Mouse (Mus musculus) large intestine, adult 2 months (tissue): ENCODE data around the gene Gns. TPM values are rescaled to one million over a fixed set of nuclear protein-coding genes. Genes with fewer than 3 reads are reported as not detected.

Experiments
- DNase-seq: peaks from one replicate; pipeline ENCODE4 v3.0.0-alpha.2; 2012; ENCODE audit warnings: low read depth, low spot score
- WGBS: fragments of 180-500 bp; shearing (Covaris S2); methylation state at CpG from one replicate; pipeline ENCODE4 v1.1.7; 2018; 5-methylcytosine and 5-hydroxymethylcytosine counted together
- polyA plus RNA-seq: library from polyadenylated mRNA; depleted of rRNA; stranded (reverse); fragments of >200 nt; gene quantifications from 2 replicates; pipeline ENCODE4 v1.2.3, GENCODE M21; 2012

The Gns gene
- polyA plus RNA-seq, 1 experiment: 36.3 TPM

DNA sequence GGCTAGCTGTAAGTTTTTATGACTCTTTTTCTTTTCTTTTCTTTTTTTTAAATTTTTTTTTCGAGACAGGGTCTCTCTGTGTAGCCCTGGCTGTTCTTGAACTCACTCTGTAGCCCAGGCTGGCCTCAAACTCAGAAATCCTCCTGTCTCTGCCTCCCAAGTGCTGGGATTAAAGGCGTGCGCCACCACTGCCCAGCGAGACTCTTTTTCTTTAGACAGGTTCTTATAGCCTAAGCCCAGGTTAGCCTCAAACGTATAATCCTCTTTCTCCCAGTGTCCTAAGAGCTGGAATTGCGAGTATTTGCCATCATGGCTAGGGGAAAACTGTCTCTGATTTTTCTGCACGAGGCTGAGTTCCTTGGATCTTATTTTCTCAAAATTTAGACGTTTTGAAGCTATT, 1.7 kb upstream of the Gns start:
- WGBS: 83% methylated on average over 8 of the region's 8 CpGs
- DNase-seq: no peak

DNA sequence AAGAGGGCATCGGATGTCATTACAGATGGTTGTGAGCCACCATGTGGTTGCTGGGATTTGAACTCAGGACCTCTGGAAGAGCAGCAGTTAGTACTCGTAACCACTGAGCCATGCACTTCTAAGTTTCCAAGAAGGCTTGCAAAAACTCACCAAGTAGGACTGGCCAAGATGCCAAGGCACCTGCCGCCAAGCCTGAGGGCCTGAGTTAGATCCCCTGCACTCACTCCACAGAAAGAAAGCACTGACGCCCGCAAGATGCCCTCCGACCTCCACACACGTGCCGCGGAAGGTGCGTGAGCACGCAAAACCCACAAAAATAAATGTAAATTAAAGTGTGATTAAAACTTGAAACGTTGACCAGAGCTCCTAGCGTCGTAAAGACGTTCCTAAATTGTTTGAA, 584 bp upstream of the Gns start:
- no peak for DNase-seq
- 24% methylated on average over 15 of the region's 15 CpGs for WGBS

DNA sequence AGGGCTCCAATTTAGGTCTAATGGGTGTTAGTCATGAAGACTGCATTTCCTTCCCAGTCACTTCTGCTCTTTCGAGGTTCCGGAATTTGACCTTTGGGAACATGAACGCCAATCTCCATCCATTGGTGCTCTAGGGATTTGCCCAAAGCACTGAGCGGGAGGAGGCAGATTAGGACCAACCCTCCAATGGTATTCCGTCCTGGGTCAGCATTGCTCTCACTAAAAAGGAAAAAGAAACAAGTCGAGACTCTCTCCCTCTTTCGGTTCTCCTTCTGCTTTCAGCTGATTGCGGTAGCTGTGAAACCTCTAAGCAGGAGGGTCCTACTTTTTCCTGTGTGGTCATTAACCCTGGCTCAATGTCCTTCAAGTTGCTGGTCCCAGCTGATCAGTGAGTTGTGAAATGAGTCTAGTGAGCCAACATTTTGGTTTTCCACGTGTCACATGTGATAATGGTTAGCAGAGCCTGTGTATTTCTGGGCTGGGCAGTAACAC, 937 bp downstream of the Gns start:
- no peak for DNase-seq
- WGBS: 10% methylated on average over 9 of the region's 9 CpGs

DNA sequence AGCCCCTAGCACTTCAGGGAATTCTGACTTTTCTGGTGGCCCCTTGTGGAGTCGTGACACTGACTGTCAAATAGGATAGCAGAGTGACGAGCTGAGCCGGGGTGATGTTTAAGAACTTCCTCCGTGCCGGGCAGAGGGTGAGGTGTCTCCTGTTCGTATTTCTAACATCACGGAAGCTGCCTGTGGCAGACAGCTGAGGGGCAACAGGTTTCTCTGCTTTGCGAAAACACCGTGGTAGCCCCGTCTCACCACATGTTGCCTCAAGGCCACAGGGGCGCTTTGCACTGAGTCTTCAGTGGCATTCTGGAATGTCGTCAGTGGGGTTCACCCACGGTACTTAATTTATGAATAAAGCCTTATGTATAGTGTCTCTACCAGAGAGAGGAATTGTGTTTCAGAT, 2.4 kb downstream of the Gns start:
- no peak for DNase-seq
- WGBS: 92% methylated on average over 13 of the region's 13 CpGs

DNA sequence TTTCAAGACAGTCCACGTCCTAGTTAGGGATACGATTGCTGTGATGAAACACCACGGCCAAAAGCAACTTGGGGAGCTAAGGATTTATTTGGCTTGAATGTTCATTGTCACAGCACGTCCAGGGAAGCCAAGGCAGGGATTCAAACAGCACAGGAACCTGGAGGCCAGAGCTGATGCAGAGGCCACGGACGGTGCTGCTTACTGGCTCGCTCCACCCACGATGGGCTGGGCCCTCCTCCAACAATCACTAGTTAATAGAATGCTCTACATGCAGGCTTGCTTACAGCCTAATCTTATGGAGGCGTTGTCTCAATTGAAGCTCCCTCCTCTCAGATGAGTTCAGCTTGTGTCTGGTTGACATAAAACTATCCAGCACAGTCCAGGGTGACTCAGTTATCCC, 2.9 kb downstream of the Gns start:
- WGBS: 84% methylated on average over 9 of the region's 9 CpGs
- no peak for DNase-seq

DNA sequence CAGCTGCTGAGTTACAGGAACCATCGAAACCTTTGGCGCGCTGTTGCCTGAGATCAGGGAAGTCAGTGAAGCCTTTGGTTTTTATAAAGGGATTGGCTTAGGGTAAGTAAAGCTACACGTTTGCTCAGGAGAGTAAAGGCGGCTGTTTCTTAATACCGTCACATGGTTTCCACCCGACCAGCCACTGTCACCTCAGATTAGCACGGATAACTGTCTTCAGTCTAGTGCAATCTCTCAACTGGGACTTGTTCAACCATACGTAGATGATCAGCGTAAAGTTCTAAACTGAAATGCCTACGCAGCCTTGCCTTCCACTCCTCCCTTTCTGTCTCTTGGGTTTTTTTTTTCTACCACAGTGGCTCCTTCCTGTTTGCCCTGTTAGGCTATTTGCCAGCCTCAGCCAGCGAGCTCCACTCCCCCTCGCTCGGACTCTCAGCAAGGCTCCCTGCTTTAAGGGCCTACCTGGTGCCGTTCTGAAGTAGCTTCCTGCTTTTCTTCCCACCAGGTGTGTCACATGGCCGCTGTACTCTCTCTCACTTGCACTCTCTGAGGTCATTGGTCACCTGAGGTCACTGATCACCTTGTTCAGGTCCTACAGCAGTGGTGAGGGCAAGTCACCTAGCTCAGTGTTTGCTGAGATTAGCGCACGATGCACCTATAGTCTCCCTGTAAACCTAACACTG, 4.0 kb downstream of the Gns start:
- no peak for DNase-seq
- 76% methylated on average over 18 of the region's 18 CpGs for WGBS

DNA sequence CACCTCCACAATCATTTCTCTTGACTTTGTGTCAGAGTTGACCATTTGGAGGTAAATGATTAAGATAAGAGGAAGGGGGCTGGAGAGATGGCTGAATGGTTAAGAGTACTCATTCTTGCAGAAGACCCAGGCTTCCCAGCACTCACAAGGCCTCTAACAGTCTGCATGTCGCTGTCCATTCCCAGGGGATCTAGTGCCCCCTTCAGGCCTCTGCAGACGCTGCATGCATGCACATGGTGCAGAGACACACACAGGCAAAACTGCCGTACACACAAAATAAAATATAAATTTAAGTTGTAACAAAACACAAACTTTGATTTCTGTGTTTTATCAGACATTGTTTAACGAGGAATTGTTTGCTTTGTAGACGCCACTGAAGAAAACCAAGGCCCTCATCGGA, 5.9 kb downstream of the Gns start:
- no peak for DNase-seq
- WGBS: 94% methylated on average over 6 of the region's 6 CpGs

DNA sequence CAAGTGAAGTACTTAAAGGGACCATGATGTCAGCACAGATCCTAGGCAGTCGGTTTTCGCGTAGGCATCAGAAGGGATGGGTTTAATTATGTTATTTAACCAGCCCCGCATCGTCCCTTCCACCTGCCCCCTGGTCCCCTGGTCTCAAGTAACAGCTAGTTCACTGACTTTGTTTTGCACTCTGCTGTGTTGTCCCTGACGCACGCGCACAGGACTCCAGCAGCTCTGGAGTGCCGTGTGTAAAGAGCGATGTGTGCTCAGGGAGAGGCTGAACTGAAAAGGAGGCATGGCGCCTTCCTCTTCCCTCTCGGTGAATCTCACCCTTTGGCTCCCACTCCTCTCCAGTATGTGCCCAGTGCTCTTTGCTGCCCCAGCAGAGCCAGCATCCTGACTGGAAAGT, 9.1 kb downstream of the Gns start:
- 83% methylated on average over 12 of the region's 12 CpGs for WGBS
- no peak for DNase-seq

DNA sequence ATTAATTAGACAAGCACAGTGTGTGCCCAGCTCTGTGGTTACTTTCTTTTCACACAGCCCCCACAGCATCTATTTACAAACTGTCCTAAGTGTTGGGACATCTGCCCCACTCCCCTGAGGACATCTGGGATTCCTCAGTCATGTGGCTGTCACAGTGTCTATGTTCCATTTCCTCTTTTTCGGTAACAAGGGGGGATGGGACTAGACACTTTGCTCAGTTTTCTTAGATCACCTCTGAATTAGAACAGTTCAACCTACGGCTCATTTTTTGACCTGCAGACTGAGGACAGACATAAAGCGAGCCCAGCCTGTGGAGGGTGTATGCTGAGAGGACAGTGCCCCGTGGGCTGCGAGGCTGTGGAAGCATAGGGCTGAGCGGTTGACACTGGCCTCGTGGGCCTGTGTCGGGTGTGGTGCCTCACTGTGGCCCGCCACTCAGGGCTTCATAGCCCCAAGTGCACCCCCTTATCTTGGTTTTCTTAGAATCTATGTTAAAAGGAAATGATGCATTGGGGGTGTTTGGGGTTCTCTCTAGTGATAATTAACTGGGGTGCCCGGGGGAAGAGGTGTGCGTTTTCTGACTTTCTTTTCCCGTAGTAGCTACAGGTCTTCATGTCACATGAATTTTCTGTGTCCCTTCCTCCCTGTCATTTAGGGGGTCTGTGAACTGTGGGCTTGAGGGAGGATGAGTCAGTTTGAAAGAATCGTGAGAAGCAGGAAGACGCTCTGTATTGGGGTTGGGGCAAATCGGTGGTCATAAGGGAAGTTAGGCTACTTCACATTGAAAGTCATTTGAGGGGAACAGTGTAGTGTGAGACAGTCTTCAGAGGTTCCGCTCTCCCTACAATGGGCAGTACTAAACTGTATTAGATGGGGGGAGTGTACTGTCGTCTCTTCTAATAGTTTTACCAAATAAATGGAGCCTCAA, 10.1 kb downstream of the Gns start:
- 81% methylated on average over 17 of the region's 17 CpGs for WGBS
- DNase-seq: no peak

DNA sequence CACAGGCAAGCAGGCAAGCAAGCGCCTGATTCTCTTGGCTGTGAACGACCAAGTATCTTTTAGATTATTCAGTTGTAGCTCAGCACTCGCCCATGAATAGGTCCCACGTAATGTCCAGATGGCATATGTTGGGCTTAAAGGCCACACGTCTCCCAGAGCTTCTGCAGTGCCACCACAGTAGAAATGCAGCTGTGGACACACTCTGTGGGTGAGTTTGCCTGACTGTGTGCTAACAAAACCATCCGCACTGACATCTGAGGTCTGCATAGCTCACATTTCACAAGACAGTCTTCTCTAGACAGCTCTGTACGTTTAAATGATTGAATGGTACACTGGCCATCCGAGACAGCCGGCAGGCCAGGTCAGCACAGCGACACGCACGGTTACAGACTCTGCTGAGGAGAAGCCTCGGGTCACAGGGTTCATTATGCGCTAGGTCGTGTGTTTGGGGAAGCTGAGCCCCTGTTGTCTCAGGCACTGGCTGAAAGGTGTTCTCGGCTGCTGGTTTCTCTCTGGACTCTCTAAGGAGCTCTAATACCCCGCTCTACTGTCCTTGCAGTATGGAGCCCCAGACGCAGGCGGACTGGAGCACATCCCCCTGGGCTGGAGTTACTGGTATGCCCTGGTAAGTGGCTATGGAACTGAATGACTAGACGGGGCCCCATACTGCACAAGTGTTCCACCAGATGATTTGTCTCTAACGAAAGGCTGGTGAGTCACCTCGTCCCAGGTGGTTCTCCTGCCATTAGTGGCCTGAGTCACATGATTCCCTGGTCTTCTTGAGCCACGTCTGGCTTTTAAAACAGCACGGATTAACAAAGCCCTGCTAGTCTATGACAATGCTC, 11.0 kb downstream of the Gns start:
- 78% methylated on average over 24 of the region's 24 CpGs for WGBS
- no peak for DNase-seq

DNA sequence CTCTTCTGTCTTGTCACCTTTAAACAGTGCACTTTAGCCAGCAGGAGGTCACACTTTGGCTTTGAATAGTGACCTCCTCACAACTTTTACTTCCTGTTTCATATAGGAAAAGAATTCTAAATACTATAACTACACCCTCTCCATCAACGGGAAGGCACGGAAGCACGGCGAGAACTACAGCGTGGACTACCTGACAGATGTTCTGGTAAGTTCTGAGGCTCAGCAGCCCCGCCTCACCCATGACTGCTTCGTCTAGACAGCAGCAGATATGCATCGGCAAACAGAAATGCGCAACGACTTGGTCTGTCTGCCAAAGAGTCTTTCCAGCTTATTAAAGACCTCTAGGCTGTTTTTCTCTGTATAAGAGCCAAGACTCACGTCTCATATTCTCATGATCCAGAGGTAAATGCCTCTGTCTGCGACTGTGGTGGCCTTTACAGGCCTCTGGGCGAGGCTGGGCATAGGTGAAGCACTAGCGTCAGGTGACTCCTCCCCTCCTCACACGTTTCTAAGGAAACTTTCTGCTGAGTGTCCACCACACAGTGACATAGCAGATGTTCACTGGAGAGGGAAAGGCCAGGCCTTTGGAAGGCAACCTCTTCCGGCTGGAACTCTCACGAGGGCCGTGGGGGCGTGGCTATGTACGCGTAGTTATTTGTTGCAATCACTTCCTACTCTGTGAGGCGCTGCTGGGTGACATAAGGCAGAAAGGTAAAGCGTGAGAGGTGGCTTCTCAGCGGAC, 11.8 kb downstream of the Gns start:
- 42% methylated on average over 24 of the region's 24 CpGs for WGBS
- peak; percentile 73 for DNase-seq

DNA sequence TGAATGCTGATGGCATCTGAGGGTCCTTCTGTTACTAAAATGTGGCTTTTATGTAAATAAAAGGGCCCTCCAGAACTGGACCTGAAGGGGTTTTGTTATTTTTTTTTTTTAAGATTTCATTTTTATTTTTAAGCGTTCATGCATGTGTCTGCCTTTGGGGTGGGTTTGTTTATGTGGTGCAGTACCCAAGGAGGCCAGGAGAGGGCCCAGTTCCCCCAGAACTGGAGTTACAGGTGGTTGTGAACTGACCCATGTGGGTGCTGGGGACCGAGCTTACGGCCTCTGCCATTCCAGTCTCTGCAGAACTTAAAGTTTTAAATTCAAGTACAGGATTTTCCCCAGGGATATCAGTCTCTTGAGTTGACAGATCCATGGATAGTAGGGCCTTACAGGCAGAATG, 14.5 kb downstream of the Gns start:
- over 99% methylated on average over 3 of the region's 3 CpGs for WGBS
- no peak for DNase-seq

DNA sequence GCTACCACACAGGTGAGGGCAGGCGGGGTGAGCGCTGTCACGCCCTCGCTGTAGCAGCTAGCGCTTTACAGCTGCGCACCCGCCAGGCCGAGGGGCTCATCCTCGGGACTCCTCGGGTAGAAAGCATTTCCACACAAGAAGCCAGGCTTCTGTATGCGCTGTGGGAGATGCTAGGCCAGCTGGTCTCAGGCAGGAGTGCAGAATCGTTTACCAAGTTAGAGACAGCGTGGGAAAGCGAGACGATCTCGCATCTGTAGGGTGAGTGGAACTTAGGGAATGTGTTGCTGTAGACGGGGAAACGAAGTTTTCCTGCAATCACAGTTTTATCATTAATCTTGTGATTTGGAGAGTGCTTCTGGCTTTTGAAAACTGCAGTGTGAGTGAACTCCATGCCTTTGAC, 16.4 kb downstream of the Gns start:
- DNase-seq: no peak
- 92% methylated on average over 18 of the region's 18 CpGs for WGBS

DNA sequence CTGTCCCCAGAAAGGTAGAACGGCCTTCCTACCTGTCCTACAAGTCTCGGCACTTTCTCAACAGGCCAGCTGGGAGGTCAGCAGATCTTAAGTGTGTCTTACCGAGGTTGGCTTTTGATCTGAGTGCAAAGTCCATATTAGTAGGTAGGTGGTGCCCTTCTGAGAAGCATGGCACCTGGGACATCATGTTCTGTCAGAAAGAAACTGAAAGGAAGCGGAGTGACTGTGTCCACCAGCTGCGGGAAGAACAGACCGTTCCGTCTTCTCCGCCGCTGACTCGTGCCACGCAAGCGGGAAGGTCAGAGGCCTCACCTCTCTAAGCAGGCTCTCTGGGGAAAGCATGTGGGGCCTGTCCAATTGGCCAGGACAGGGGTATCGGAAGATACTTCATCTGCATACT, 19.8 kb downstream of the Gns start:
- 54% methylated on average over 13 of the region's 13 CpGs for WGBS
- DNase-seq: peak; percentile 65

DNA sequence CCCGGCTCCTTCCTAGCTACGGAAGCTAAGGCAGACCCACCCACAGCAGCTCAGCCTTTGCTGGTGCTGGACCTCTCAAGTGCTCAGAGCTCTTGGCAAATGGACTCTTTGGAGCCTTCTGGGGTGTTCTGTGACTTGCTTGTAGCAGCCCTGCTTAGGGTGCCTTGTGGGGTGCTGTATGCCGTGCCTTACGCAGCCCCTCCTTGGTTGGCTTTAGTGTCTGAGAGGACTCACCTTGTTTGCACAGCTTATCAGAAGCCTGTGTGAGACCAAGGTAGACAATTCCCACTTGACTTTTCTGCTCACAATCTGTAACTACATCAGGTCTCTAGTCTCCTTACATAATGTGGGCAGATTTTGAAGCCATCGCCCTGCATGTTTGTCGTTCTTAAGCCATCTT, 20.8 kb downstream of the Gns start:
- DNase-seq: no peak
- WGBS: 78% methylated on average over 6 of the region's 6 CpGs

DNA sequence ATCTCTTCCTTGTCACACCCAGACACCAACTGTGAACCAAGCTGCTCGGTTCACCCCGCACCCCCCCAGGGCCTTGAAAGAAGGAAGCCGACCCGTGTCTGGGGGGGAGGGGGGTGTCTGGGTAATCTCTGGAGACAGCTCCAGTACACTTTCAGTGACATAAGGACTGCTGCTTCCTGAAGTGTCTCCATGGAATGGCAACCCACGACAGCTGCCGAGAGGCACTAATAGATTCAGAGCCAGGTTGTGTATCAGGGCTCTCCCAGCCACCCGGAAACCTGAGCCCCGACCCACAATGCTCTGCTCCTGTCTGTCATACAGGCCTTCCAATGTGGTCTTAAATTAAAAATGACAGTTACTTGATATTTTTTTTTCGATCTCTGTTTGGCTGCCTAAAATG, 21.5 kb downstream of the Gns start:
- 66% methylated on average over 9 of the region's 9 CpGs for WGBS
- no peak for DNase-seq

DNA sequence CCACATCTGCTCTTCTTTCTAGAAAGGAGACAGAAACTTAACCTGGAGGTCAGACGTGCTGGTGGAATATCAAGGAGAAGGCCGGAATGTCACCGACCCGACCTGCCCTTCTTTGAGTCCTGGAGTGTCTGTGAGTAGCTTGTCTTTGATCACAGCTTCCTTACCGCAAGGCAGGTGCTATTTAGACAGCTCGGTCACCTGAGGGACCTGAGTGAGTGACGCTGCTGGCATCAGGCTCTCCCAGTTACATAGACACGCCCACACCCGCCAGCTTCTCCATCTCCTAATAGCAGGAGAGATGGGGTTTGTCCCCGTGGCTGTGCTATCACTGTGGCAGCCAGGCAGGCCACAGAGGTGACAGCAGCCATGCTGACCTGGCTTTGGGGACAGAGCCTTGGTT, 25.7 kb downstream of the Gns start:
- no peak for DNase-seq
- WGBS: 63% methylated on average over 10 of the region's 10 CpGs

DNA sequence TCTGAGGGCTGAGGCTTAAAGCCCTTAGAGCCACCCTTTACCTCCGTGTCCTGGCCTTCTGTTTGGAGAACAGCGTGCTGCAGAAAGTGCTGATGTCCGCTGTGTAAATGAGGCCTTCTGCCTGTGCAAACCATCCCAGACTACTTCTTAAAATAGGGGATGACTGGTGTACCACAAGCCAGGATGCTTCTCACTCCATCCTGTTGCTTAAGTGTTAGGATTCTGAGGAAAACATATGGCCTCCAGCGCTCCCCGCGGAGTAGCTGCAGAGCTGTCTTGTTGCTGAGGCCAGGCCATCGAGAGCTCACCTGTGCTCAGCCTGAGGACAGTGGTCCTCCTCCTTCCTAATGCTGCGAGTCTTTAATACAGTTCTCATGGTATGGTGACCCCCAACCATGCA, 27.0 kb downstream of the Gns start:
- 92% methylated on average over 8 of the region's 8 CpGs for WGBS
- DNase-seq: no peak

DNA sequence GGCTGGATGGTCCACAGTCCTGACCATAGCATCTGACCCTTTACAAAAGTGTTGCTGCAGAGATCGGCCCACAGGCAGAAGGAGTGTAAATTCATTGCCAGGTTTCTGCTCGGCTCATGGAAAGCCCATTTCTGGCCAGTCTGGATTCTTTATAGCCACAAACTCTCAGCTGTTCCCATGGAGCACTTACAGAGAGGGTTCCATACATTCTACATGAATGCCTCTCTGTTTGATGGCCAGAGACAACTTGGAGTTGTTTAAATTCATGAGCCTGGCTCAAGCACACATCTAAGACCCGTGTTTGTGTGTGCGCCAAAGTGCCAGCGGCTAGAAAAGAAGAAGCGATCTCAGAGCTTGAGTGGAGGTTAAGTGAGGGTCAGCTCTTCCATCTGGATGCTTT, 29.4 kb downstream of the Gns start:
- DNase-seq: no peak
- 83% methylated on average over 6 of the region's 6 CpGs for WGBS
